8 mouse cellular contexts compared by ENCODE assay signal in the genomic region with DNA sequence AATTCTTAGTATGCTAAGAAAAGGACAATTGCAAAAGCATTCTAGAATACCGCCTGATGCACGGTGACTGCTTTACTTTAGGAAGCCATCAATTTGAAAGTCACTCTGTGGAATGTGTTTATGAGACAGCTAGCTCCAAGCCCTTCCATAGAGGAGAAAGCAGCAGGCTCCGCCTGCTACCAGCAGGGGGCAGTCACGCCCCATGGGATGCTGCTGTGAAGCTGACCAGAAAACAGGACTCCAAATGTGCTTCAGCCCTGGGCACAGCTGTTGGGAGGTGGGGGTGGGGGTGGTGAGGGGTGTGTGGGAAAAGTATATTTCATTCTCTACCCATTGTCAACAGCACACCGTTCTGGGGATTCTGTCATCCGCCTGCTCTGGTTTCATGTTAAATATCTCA. TPM values are rescaled to one million over a fixed set of nuclear protein-coding genes. Genes with fewer than 3 reads are reported as not detected.
DNase-seq lines count a peak whose midpoint lies in the region; ATAC-seq and TF ChIP-seq lines count a peak whose summit lies in the region.
"Had no signal": no experiment of that assay in that cellular context is flagged by ENCODE, and none has a peak within 500 bp of the region (broad histone marks: within the 10 kb centered on the region; RNA-seq: fewer than 3 reads in every experiment).

No protein-coding gene starts in this region.

- peak; percentile 95 for TF ChIP-seq CTCF in Patski (IDR thresholded peaks at IDR 0.05)
- peak; percentile 92 for TF ChIP-seq CTCF in forebrain, postnatal 0 days (IDR thresholded peaks at IDR 0.05; ENCODE audit: low read depth)
- peak; percentile 81 for TF ChIP-seq CTCF in small intestine, adult 2 months (IDR thresholded peaks at IDR 0.05; ENCODE audit: extremely low read depth, insufficient read length, insufficient replicate concordance, low read depth, low read length)

- peaks cover 50% of the 10 kb centered on the region for H3K27me3 ChIP-seq in Patski
- H3K27me3 ChIP-seq in forebrain, postnatal 0 days (ENCODE audit: insufficient read depth, low read length), result peaks cover 8% of the 10 kb centered on the region
- no peaks in the 10 kb centered on the region for H3K27me3 ChIP-seq in hindbrain, embryonic 16.5 days (replicated peaks; ENCODE audit: control insufficient read depth, insufficient read depth, low read length)
- peaks cover 10% of the 10 kb centered on the region; the same call in 1 of the 2 replicates for H3K27me3 ChIP-seq in small intestine, adult 2 months (ENCODE audit: control insufficient read depth, insufficient read depth, low read length)

- H3K4me3 ChIP-seq in forebrain, postnatal 0 days (ENCODE audit: low read depth, low read length), result no peak overlapping the region
- no peak overlapping the region for H3K4me3 ChIP-seq in hindbrain, embryonic 16.5 days (ENCODE audit: low read length)
- H3K4me3 ChIP-seq in small intestine, adult 2 months (ENCODE audit: low read depth, low read length), result no peak overlapping the region
- H3K4me3 ChIP-seq: liver, embryonic 15.5 days had no signal

- peak overlapping the region; percentile 23; the same call in 1 of the 2 replicates for H3K4me2 ChIP-seq in forebrain, postnatal 0 days (ENCODE audit: low read depth)
- peak overlapping the region; percentile 30; the same call in 1 of the 2 replicates for H3K4me2 ChIP-seq in hindbrain, embryonic 16.5 days (ENCODE audit: low read length)
- H3K4me2 ChIP-seq: liver, embryonic 15.5 days had no signal

- H3K9ac ChIP-seq in forebrain, postnatal 0 days, result no peak overlapping the region
- H3K9ac ChIP-seq in hindbrain, embryonic 16.5 days (ENCODE audit: low read depth, low read length), result no peak overlapping the region
- H3K9ac ChIP-seq: liver, embryonic 15.5 days had no signal

- 24% methylated on average over 6 of the region's 6 CpGs for WGBS in forebrain, postnatal 0 days
- WGBS in hindbrain, embryonic 16.5 days, result 15% methylated on average over 6 of the region's 6 CpGs
- WGBS in small intestine, adult 2 months, result 18% methylated on average over 6 of the region's 6 CpGs

- H3K4me1 ChIP-seq in forebrain, postnatal 0 days (ENCODE audit: insufficient read depth), result peaks cover 9% of the 10 kb centered on the region; the same call in 1 of the 2 replicates
- peaks cover 23% of the 10 kb centered on the region for H3K4me1 ChIP-seq in hindbrain, embryonic 16.5 days (ENCODE audit: control insufficient read depth, insufficient read depth, low read depth, low read length)
- no peaks in the 10 kb centered on the region for H3K4me1 ChIP-seq in small intestine, adult 2 months (ENCODE audit: control insufficient read depth, insufficient read depth, insufficient read length, low read length)
- H3K4me1 ChIP-seq: liver, embryonic 15.5 days had no signal

- no peaks in the 10 kb centered on the region for H3K9me3 ChIP-seq in forebrain, postnatal 0 days (ENCODE audit: low read length)
- no peaks in the 10 kb centered on the region for H3K9me3 ChIP-seq in hindbrain, embryonic 16.5 days (ENCODE audit: control insufficient read depth, low read length)
- H3K9me3 ChIP-seq: liver, embryonic 15.5 days had no signal

- no peak for TF ChIP-seq POLR2A in small intestine, adult 2 months (IDR thresholded peaks at IDR 0.05; ENCODE audit: low read depth, low read length)

- no peak for DNase-seq in Patski (ENCODE audit: low read depth, low spot score)
- peak; percentile 28 for DNase-seq in c-Kit-positive CD71-negative TER-119-negative erythroid progenitor cells, embryonic 14.5 days (ENCODE audit: low read depth)
- DNase-seq in forebrain, postnatal 0 days, result peak; percentile 87
- DNase-seq in layer of hippocampus, postnatal 36 days, result peak; percentile 76 to 77
- peak; percentile 72 for DNase-seq in lung, postnatal 36 days

- CTCF ChIA-PET in Patski (lab: Charles Lee), result interaction anchor here (0.7 to 1.9 kb wide), 10 partner anchors 9 to 1196 kb away, joined by 3 to 8 read pairs (median 4); no protein-coding TSS in a partner anchor

- peak; percentile 52 for ATAC-seq in Patski
- no peak for ATAC-seq in forebrain, postnatal 0 days
- no peak for ATAC-seq in hindbrain, embryonic 16.5 days

- no peak overlapping the region for H3K27ac ChIP-seq in forebrain, postnatal 0 days (ENCODE audit: low read depth, low read length)
- no peak overlapping the region for H3K27ac ChIP-seq in hindbrain, embryonic 16.5 days (ENCODE audit: low read depth, low read length)
- H3K27ac ChIP-seq in small intestine, adult 2 months (ENCODE audit: insufficient read depth, low read depth, low read length), result no peak overlapping the region
- H3K27ac ChIP-seq: liver, embryonic 15.5 days had no signal

- peaks cover 23% of the 10 kb centered on the region for H3K36me3 ChIP-seq in forebrain, postnatal 0 days (ENCODE audit: insufficient read depth)
- 0 out of 2 replicates have a peak, but pooled peaks cover 5% of the 10 kb centered on the region for H3K36me3 ChIP-seq in hindbrain, embryonic 16.5 days (ENCODE audit: control insufficient read depth, insufficient read depth, low read length)
- no peaks in the 10 kb centered on the region for H3K36me3 ChIP-seq in small intestine, adult 2 months (ENCODE audit: control insufficient read depth, insufficient read depth, low read length)
- H3K36me3 ChIP-seq: liver, embryonic 15.5 days had no signal

- in situ Hi-C loops in Patski (cut with MboI; ENCODE audit: low pct_unique_long_range_greater_than_20kb), result loop anchor here (25.0 kb wide), 1 partner anchor 927 kb away; no protein-coding TSS in a partner anchor

- POLR2A ChIA-PET in Patski (lab: Charles Lee), result no interaction called here

RNA-seq across cellular contexts. Expression of gene Igfbp3, which starts 3.4 kb away (rescaled TPM):
- 1.8 TPM for polyA plus RNA-seq in Patski (2021)
- total RNA-seq in forebrain, postnatal 0 days (2014; rRNA removed), result 56.6 and 61.9 TPM in 2 replicates
- polyA plus RNA-seq in forebrain, postnatal 0 days (2015; fragmentation: Nextera tagmentation; extraction: Ambion mirVana), result 29.9 and 32.6 TPM in 2 replicates
- polyA plus RNA-seq in hindbrain, embryonic 16.5 days (2015; fragmentation: Nextera tagmentation; extraction: Ambion mirVana), result 24.2 and 25.1 TPM in 2 replicates
- total RNA-seq in layer of hippocampus, postnatal 36 days (2021), result 10 to 100 TPM; 11.9 to 15.4 TPM
- polyA plus RNA-seq in small intestine, adult 2 months (2012; rRNA removed), result 78.8 and 116 TPM in 2 replicates

RNA-seq across cellular contexts. Expression of gene Igfbp1, which starts 12.8 kb away (rescaled TPM):
- polyA plus RNA-seq in Patski (2021), result 0.08 TPM
- not detected in 2 replicates for total RNA-seq in forebrain, postnatal 0 days (2014; rRNA removed)
- not detected in 2 replicates for polyA plus RNA-seq in forebrain, postnatal 0 days (2015; fragmentation: Nextera tagmentation; extraction: Ambion mirVana)
- 0.10 and 0.20 TPM in 2 replicates for polyA plus RNA-seq in hindbrain, embryonic 16.5 days (2015; fragmentation: Nextera tagmentation; extraction: Ambion mirVana)
- total RNA-seq in layer of hippocampus, postnatal 36 days (2021), result under 1 TPM in 1 of 2 experiments, not detected in 1; 0.22 TPM
- 0.19 TPM in 1 of 2 replicates, not detected in the other for polyA plus RNA-seq in small intestine, adult 2 months (2012; rRNA removed)

RNA-seq across cellular contexts. Expression of gene Gm11985, which starts 22.0 kb away (rescaled TPM):
- polyA plus RNA-seq in Patski (2021), result not detected
- not detected in 2 replicates for total RNA-seq in forebrain, postnatal 0 days (2014; rRNA removed)
- not detected in 2 replicates for polyA plus RNA-seq in forebrain, postnatal 0 days (2015; fragmentation: Nextera tagmentation; extraction: Ambion mirVana)
- polyA plus RNA-seq in hindbrain, embryonic 16.5 days (2015; fragmentation: Nextera tagmentation; extraction: Ambion mirVana), result not detected in 2 replicates
- total RNA-seq in layer of hippocampus, postnatal 36 days (2021), result not detected
- not detected in 2 replicates for polyA plus RNA-seq in small intestine, adult 2 months (2012; rRNA removed)
- polyA plus RNA-seq: liver, embryonic 15.5 days had no signal
